Mouse (Mus musculus) regulatory T cell (primary cell): ENCODE results near the gene Nfatc3.

ENCODE experiments used
- in situ Hi-C: fragments of 300-600 bp; cut with MboI, MseI; formaldehyde crosslinking; loops from one replicate; pipeline ENCODE4 v1.15.1; 2025; ENCODE audit warnings: high pct_unique_total_duplicates

Nfatc3 gene

GRCm38 (mm10) chr8:106056455-106056982 lies 2.1 kb upstream of the Nfatc3 start:
- in situ Hi-C loops: loop anchor here (25.0 kb wide), 1 partner anchor 1419 kb away; the partner anchor contains the start of genes Ciao2b and Rrad

- in situ Hi-C loops: loop anchor here (25.0 kb wide), 1 partner anchor 1422 kb away; the partner anchor contains the start of genes Ciao2b and Rrad
These were observed 1.2 kb downstream of the Nfatc3 start for GRCm38 (mm10) chr8:106059613-106060371.

GRCm38 (mm10) chr8:106060521-106060920 lies 1.9 kb downstream of the Nfatc3 start:
- in situ Hi-C loops: loop anchor here (25.0 kb wide), 1 partner anchor 1423 kb away; the partner anchor contains the start of genes Ciao2b and Rrad

- in situ Hi-C loops: loop anchor here (25.0 kb wide), 1 partner anchor 1424 kb away; the partner anchor contains the start of genes Ciao2b and Rrad
These were observed 3.0 kb downstream of the Nfatc3 start for GRCm38 (mm10) chr8:106061686-106062085.

GRCm38 (mm10) chr8:106063046-106063445 lies 4.4 kb downstream of the Nfatc3 start:
- in situ Hi-C loops: loop anchor here (25.0 kb wide), 1 partner anchor 1426 kb away; the partner anchor contains the start of genes Ciao2b and Rrad

- in situ Hi-C loops: loop anchor here (25.0 kb wide), 1 partner anchor 1429 kb away; the partner anchor contains the start of genes Ciao2b and Rrad
These were observed 8.1 kb downstream of the Nfatc3 start for GRCm38 (mm10) chr8:106066721-106067120.

- in situ Hi-C loops: loop anchor here (25.0 kb wide), 1 partner anchor 1432 kb away; the partner anchor contains the start of genes Ciao2b and Rrad
These were observed 10.9 kb downstream of the Nfatc3 start for GRCm38 (mm10) chr8:106069565-106069964.

- in situ Hi-C loops: loop anchor here (25.0 kb wide), 1 partner anchor 1435 kb away; the partner anchor contains the start of genes Ciao2b and Rrad
These were observed 13.5 kb downstream of the Nfatc3 start for GRCm38 (mm10) chr8:106072113-106072512.

GRCm38 (mm10) chr8:106074236-106074635 lies 15.6 kb downstream of the Nfatc3 start:
- in situ Hi-C loops: loop anchor here (25.0 kb wide), 1 partner anchor 1437 kb away; the partner anchor contains the start of genes Ciao2b and Rrad

- in situ Hi-C loops: loop anchor here (25.0 kb wide), 1 partner anchor 1437 kb away; the partner anchor contains the start of genes Ciao2b and Rrad
These were observed 16.0 kb downstream of the Nfatc3 start for GRCm38 (mm10) chr8:106074659-106075058.

- in situ Hi-C loops: no loop called here
These were observed 16.7 kb downstream of the Nfatc3 start for GRCm38 (mm10) chr8:106075161-106075862.

GRCm38 (mm10) chr8:106075863-106076174 lies 17.2 kb downstream of the Nfatc3 start:
- in situ Hi-C loops: no loop called here

GRCm38 (mm10) chr8:106076612-106077011 lies 18.0 kb downstream of the Nfatc3 start:
- in situ Hi-C loops: no loop called here

GRCm38 (mm10) chr8:106077452-106078067 lies 18.9 kb downstream of the Nfatc3 start:
- in situ Hi-C loops: no loop called here

GRCm38 (mm10) chr8:106102321-106102720 lies 43.7 kb downstream of the Nfatc3 start:
- in situ Hi-C loops: no loop called here

GRCm38 (mm10) chr8:106103888-106104287 lies 45.2 kb downstream of the Nfatc3 start:
- in situ Hi-C loops: no loop called here

GRCm38 (mm10) chr8:106106193-106106592 lies 47.6 kb downstream of the Nfatc3 start:
- in situ Hi-C loops: no loop called here

GRCm38 (mm10) chr8:106108080-106108479 lies 49.4 kb downstream of the Nfatc3 start:
- in situ Hi-C loops: no loop called here

GRCm38 (mm10) chr8:106108729-106109128 lies 50.1 kb downstream of the Nfatc3 start:
- in situ Hi-C loops: no loop called here

GRCm38 (mm10) chr8:106112041-106112440 lies 53.4 kb downstream of the Nfatc3 start:
- in situ Hi-C loops: no loop called here

- in situ Hi-C loops: no loop called here
These were observed 53.9 kb downstream of the Nfatc3 start for GRCm38 (mm10) chr8:106112514-106112913.
